Mouse (Mus musculus) midbrain, embryonic 10.5 days (tissue): ENCODE data around the gene Lzts2. TPM values are rescaled to one million over a fixed set of nuclear protein-coding genes. Genes with fewer than 3 reads are reported as not detected.
A peak's percentile ranks its signal among the peaks of the same experiment; 100 is the strongest.

ENCODE experiments used
- DNase-seq: peaks from one replicate; pipeline ENCODE4 v3.0.0-alpha.2; 2017; ENCODE audit warnings: low spot score
- H3K27ac ChIP-seq: fragments of 300-500 bp; sonication (generic); replicated peaks from 2 replicates; pipeline ENCODE4 v1.5.1; 2016; ENCODE audit warnings: mild to moderate bottlenecking
- H3K27me3 ChIP-seq: fragments of 300-500 bp; sonication (generic); 2 replicates; pipeline ENCODE4 v1.6.1; 2016; ENCODE audit warnings: low read depth, mild to moderate bottlenecking; ENCODE audit not compliant: poor library complexity, severe bottlenecking
- H3K36me3 ChIP-seq: fragments of 300-500 bp; sonication (generic); 2 replicates; pipeline ENCODE4 v1.6.1; 2016; ENCODE audit warnings: mild to moderate bottlenecking, moderate library complexity
- H3K4me1 ChIP-seq: fragments of 300-500 bp; sonication (generic); 2 replicates; pipeline ENCODE4 v1.6.1; 2016
- H3K4me3 ChIP-seq: fragments of 300-500 bp; sonication (generic); 2 replicates; pipeline ENCODE4 v1.5.1; 2016; ENCODE audit warnings: mild to moderate bottlenecking, moderate library complexity
- H3K9me3 ChIP-seq: fragments of 300-500 bp; sonication (generic); replicated peaks from 2 replicates; pipeline ENCODE4 v1.6.1; 2016; ENCODE audit warnings: mild to moderate bottlenecking
- WGBS: fragments of 180-500 bp; shearing (Covaris S2); methylation state at CpG from one replicate; pipeline ENCODE4 v1.1.7; 2016; 5-methylcytosine and 5-hydroxymethylcytosine counted together
- polyA plus RNA-seq: library from polyadenylated mRNA; unstranded; fragments of >200 nt; fragmentation: Nextera tagmentation; extraction: Ambion mirVana; gene quantifications from 2 replicates; pipeline ENCODE4 v1.2.1, GENCODE M21; 2016

Lzts2 gene
- polyA plus RNA-seq, 1 experiment from 2014 or later = 58.4 TPM

DNA sequence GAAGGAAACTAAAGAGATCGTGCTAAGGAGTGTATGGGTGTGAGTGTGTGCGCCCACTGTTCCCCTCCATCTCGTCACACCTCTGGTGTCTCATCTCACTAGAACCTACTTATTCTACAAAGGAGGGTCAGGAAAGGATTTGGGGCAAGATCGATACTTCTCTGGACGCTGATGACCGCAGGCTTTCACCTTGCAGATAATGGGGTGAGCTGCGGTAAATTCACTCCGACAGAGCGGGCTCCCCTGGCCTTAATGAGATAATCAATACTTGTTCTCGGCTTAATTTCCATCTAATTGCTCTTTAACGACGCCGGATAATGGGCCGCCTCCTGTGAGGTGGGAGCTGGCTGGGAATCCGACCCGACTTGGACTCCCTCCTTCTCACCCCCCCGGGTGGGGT lies 53.0 kb downstream of the Lzts2 start:
- Histone ChIP-seq H3K9me3 (no peaks in the 10 kb centered on the region), H3K36me3 (no peaks in the 10 kb centered on the region), H3K4me1 (peaks cover 24% of the 10 kb centered on the region), H3K4me3 (no peak overlapping the region), H3K27ac (no peak overlapping the region), H3K27me3 (peaks cover 85% of the 10 kb centered on the region)
- WGBS = 22% methylated on average over 17 of the region's 17 CpGs
- no peak for DNase-seq

DNA sequence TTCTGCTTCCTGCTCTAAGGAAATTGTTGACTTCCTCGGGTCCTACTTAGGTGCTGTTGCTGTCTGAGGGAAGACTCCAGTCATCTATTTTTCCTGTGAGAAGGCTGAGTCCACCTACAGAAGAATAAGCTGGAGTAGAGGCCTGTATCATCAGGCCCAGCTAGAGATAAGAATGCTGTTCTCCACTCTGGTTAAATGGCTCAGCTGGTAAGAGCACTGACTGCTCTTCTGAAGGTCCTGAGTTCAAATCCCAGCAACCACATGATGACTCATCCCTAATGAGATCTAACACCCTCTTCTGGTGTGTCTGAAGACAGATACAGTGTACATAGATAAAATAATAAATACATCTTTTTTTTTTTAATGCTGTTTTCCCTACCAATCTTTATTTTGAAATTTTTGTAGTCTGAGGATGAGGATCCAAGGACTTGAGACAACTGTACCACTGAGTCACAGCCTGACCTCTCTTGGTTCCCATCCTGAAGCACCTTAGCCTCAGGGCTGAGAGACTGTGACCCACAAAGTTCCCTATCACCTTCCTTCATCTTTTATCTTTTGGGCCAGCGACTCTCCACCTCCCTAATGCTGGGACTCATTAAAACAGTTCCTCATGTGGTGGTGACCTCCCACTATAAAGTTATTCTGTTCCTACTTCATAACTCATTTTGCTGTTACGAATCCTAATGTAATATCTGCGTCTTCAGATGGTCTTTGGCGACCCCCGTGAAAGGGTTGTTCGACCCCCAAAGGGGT lies 53.7 kb downstream of the Lzts2 start:
- no peaks in the 10 kb centered on the region for H3K36me3 ChIP-seq
- 82% methylated on average over 7 of the region's 7 CpGs for WGBS
- no peak overlapping the region for H3K27ac ChIP-seq
- H3K4me1 ChIP-seq = peaks cover 24% of the 10 kb centered on the region
- H3K4me3 ChIP-seq = no peak overlapping the region
- no peaks in the 10 kb centered on the region for H3K9me3 ChIP-seq
- no peak for DNase-seq
- peaks cover 90% of the 10 kb centered on the region for H3K27me3 ChIP-seq

- 10% methylated on average over 20 of the region's 20 CpGs for WGBS
- no peaks in the 10 kb centered on the region for H3K36me3 ChIP-seq
- DNase-seq = peak; percentile 86
- peaks cover 86% of the 10 kb centered on the region for H3K27me3 ChIP-seq
- peaks cover 46% of the 10 kb centered on the region for H3K4me1 ChIP-seq
- no peaks in the 10 kb centered on the region for H3K9me3 ChIP-seq
- peak overlapping the region; percentile 75 for H3K4me3 ChIP-seq
- peak overlapping the region; percentile 85 for H3K27ac ChIP-seq
These were observed 59.8 kb downstream of the Lzts2 start for GRCm38 (mm10) chr19:45073871-45074542.

- Histone ChIP-seq H3K27me3 (peaks cover 87% of the 10 kb centered on the region), H3K36me3 (no peaks in the 10 kb centered on the region), H3K9me3 (no peaks in the 10 kb centered on the region), H3K27ac (peak within 1 kb of the TSS; percentile 85), H3K4me1 (peaks cover 54% of the 10 kb centered on the region), H3K4me3 (peak within 1 kb of the TSS; percentile 75)
- under 1% methylated on average over 45 of the region's 45 CpGs for WGBS
- DNase-seq = peak; percentile 93
These were observed 60.5 kb downstream of the Lzts2 start, which contains the start of gene Kazald1 for GRCm38 (mm10) chr19:45074580-45075322. Gene Kazald1 (plus strand): TSS chr19:45075241.

DNA sequence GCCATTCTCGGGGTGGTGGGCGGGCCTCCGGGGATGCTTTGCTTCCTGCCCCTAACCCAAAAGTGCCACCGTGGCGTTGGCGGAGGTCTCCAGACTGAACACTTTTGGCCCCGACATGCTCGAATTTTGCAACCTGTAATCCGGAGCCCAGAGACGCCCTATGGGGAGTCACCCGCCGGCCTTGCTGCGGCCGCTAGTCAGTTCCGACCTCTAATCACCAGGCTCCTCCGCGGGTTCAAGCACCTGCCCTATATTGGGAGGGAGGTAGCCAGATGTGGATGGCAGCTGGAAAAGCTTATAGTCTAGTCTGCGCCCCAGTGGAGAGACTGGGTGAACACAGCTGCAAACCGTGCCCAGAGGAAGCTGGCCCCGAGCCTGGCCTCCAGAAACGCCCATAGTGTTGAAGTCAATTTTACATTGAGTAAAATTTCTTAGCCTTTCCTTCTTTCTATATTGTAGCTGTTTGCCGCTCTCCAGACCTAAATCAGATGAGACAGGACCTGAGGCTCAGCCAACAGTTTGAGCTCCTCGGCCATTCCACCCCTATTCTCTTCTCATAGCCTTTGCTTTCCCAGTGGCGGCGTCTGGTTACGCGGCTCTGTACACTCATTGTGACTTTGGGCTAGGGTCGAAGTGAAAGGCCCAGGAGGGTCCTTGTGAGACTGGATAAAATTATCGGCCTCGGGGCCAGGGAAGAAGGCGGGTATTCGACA lies 61.3 kb downstream of the Lzts2 start:
- H3K9me3 ChIP-seq = no peaks in the 10 kb centered on the region
- peak overlapping the region; percentile 85 for H3K27ac ChIP-seq
- DNase-seq = peak; percentile 44
- peak overlapping the region; percentile 75 for H3K4me3 ChIP-seq
- H3K4me1 ChIP-seq = peaks cover 59% of the 10 kb centered on the region
- WGBS = under 1% methylated on average over 32 of the region's 32 CpGs
- no peaks in the 10 kb centered on the region for H3K36me3 ChIP-seq
- peaks cover 87% of the 10 kb centered on the region for H3K27me3 ChIP-seq

- H3K27ac ChIP-seq = no peak overlapping the region
- H3K9me3 ChIP-seq = no peaks in the 10 kb centered on the region
- DNase-seq = no peak
- H3K4me3 ChIP-seq = peak overlapping the region; percentile 75
- peaks cover 87% of the 10 kb centered on the region for H3K27me3 ChIP-seq
- WGBS = 5% methylated on average over 17 of the region's 17 CpGs
- peaks cover 63% of the 10 kb centered on the region for H3K4me1 ChIP-seq
- H3K36me3 ChIP-seq = no peaks in the 10 kb centered on the region
These were observed 61.9 kb downstream of the Lzts2 start for GRCm38 (mm10) chr19:45076036-45076575.

Other genes with a start within 250 kb of the Lzts2 start
- 37.2 and 39.1 TPM in 2 replicates for gene Slf2, start 83.3 kb upstream of the Lzts2 start, polyA plus RNA-seq
- gene Sema4g, start 25.3 kb upstream of the Lzts2 start, polyA plus RNA-seq = 3.1 and 5.4 TPM in 2 replicates
- gene Twnk, start 8.8 kb upstream of the Lzts2 start, polyA plus RNA-seq = 31.4 and 33.6 TPM in 2 replicates
- gene Mrpl43, start 8.0 kb upstream of the Lzts2 start, polyA plus RNA-seq = 71.6 and 72.9 TPM in 2 replicates
- 0.19 and 0.34 TPM in 2 replicates for gene Pdzd7, start 31.3 kb downstream of the Lzts2 start, polyA plus RNA-seq
- gene Sfxn3, start 33.1 kb downstream of the Lzts2 start, polyA plus RNA-seq = 8.3 and 15.3 TPM in 2 replicates
- gene Kazald1, start 60.8 kb downstream of the Lzts2 start, polyA plus RNA-seq = 0.38 and 0.39 TPM in 2 replicates
- 0.11 and 0.22 TPM in 2 replicates for gene Tlx1, start 136.3 kb downstream of the Lzts2 start, polyA plus RNA-seq
- gene Lbx1, start 221.4 kb downstream of the Lzts2 start, polyA plus RNA-seq = 0.05 TPM in 1 of 2 replicates, not detected in the other